Mouse (Mus musculus) ES-Bruce4 (cell line): ENCODE measurements around the gene Gda. TPM values are rescaled to one million over a fixed set of nuclear protein-coding genes. Genes with fewer than 3 reads are reported as not detected.

Experiments used
- H3K27ac ChIP-seq: 2 replicates; pipeline ENCODE4 v1.5.1; 2012; ENCODE audit warnings: low read length, inconsistent platforms; ENCODE audit not compliant: insufficient read depth
- H3K27me3 ChIP-seq: 2 replicates; pipeline ENCODE4 v1.6.1; 2012; ENCODE audit warnings: mild to moderate bottlenecking, low read length, inconsistent platforms; ENCODE audit not compliant: control insufficient read depth, poor library complexity, insufficient read depth, severe bottlenecking
- H3K36me3 ChIP-seq: 2 replicates; pipeline ENCODE4 v1.6.1; 2012; ENCODE audit warnings: inconsistent platforms, mild to moderate bottlenecking, low read length, moderate library complexity; ENCODE audit not compliant: control insufficient read depth, poor library complexity, insufficient read depth, severe bottlenecking
- H3K4me1 ChIP-seq: one replicate; pipeline ENCODE4 v1.8.1; 2011; ENCODE audit warnings: low read length; ENCODE audit not compliant: control insufficient read depth, insufficient read depth
- H3K4me3 ChIP-seq: 2 replicates; pipeline ENCODE4 v1.5.1; 2011; ENCODE audit warnings: low read depth, mild to moderate bottlenecking, low read length
- H3K9ac ChIP-seq: 2 replicates; pipeline ENCODE4 v1.6.1; 2012; ENCODE audit warnings: low read depth, mild to moderate bottlenecking, inconsistent platforms; ENCODE audit not compliant: poor library complexity, severe bottlenecking
- H3K9me3 ChIP-seq: replicated peaks from 2 replicates; pipeline ENCODE4 v1.6.1; 2012; ENCODE audit warnings: mild to moderate bottlenecking, low read length, inconsistent platforms; ENCODE audit not compliant: control insufficient read depth, poor library complexity, insufficient read depth, severe bottlenecking
- CTCF ChIP-seq: IDR thresholded peaks from one replicate; pipeline ENCODE4 v1.8.1; 2011; ENCODE audit warnings: low read depth, low read length
- EP300 ChIP-seq: IDR thresholded peaks from 2 replicates; pipeline ENCODE4 v1.6.1; 2011; ENCODE audit warnings: low read depth, low read length; ENCODE audit not compliant: insufficient read depth
- POLR2A ChIP-seq: IDR thresholded peaks from one replicate; pipeline ENCODE4 v1.8.1; 2011; ENCODE audit warnings: low read length; ENCODE audit not compliant: insufficient read depth
- polyA plus RNA-seq: library from polyadenylated mRNA; stranded (reverse); fragments of >200 nt; gene quantifications from 2 replicates; pipeline ENCODE4 v1.2.4, GENCODE M21; 2011; ENCODE audit warnings: low read depth; ENCODE audit not compliant: missing spikeins, insufficient read depth, insufficient read length

Gene Gda
- polyA plus RNA-seq, 1 experiment, result not detected

- H3K9me3 ChIP-seq, result no peaks in the 10 kb centered on the region; the same call in 1 of the 2 replicates
- H3K4me1 ChIP-seq, result no peaks in the 10 kb centered on the region
- H3K4me3 ChIP-seq, result no peak overlapping the region
- no peak overlapping the region for H3K27ac ChIP-seq
- H3K9ac ChIP-seq, result no peak overlapping the region
- no peaks in the 10 kb centered on the region for H3K36me3 ChIP-seq
- TF ChIP-seq POLR2A, result no peak
- no peak for TF ChIP-seq CTCF
- TF ChIP-seq EP300, result no peak
- no peaks in the 10 kb centered on the region; the same call in 1 of the 2 replicates for H3K27me3 ChIP-seq
Measured at GRCm38 (mm10) chr19:21369175-21369574, 104.1 kb downstream of the Gda start.

DNA sequence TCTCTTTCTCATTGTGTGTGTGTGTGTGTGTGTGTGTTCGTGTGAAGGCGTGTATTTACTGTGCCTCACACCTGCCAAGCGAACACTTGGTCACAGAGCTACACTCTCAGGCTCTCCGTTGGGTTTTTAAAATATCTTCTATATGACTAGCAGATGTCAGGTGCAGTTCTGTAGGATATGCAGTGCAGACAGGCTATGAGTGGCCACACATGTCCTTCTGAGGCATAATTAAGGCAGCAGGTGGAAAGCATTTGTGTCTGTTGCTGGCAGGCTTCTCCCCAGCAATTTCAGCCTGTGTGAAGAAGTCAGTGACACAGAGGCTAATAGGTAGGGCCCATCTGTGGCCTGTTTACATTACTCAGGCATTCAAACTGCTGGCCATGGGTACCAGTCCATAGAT is 104.7 kb downstream of the Gda start:
- Histone ChIP-seq H3K27ac (no peak overlapping the region), H3K9ac (no peak overlapping the region), H3K9me3 (no peaks in the 10 kb centered on the region; the same call in 1 of the 2 replicates), H3K27me3 (no peaks in the 10 kb centered on the region), H3K4me1 (no peaks in the 10 kb centered on the region), H3K4me3 (no peak overlapping the region), H3K36me3 (no peaks in the 10 kb centered on the region)
- TF ChIP-seq POLR2A (no peak), CTCF (no peak), EP300 (no peak)

DNA sequence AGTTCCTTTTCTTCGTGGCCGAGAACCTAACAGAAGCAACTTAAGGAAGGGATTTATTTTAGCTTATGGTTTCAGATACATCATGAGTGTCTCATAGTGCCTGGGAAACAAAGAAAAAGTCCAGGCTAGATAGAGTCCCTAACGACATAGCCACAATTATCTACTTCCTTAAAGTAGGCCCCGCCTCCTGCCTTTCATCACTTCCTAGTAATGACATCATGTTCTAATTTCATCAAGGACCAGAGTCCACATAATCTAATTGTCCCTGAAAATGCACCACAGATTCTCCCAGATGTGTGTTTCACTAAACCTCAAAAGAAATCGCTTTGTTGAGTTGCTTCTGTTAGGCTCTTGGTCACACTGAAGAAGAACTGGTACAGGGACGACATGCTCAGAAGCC is 115.5 kb downstream of the Gda start:
- H3K27ac ChIP-seq, result no peak overlapping the region
- no peaks in the 10 kb centered on the region for H3K27me3 ChIP-seq
- no peaks in the 10 kb centered on the region for H3K4me1 ChIP-seq
- no peak overlapping the region for H3K4me3 ChIP-seq
- no peaks in the 10 kb centered on the region for H3K36me3 ChIP-seq
- TF ChIP-seq POLR2A (no peak), CTCF (no peak), EP300 (no peak)
- H3K9ac ChIP-seq, result no peak overlapping the region
- no peaks in the 10 kb centered on the region for H3K9me3 ChIP-seq

- Histone ChIP-seq H3K9ac (no peak overlapping the region), H3K36me3 (no peaks in the 10 kb centered on the region), H3K27me3 (no peaks in the 10 kb centered on the region), H3K4me3 (no peak overlapping the region), H3K4me1 (no peaks in the 10 kb centered on the region), H3K9me3 (no peaks in the 10 kb centered on the region), H3K27ac (no peak overlapping the region)
- TF ChIP-seq CTCF, result no peak
- TF ChIP-seq POLR2A, result no peak
- no peak for TF ChIP-seq EP300
Measured at GRCm38 (mm10) chr19:21349634-21350033, 123.6 kb downstream of the Gda start.

- H3K27ac ChIP-seq, result no peak overlapping the region
- no peaks in the 10 kb centered on the region for H3K36me3 ChIP-seq
- TF ChIP-seq POLR2A, result no peak
- TF ChIP-seq CTCF, result no peak
- no peak for TF ChIP-seq EP300
- H3K27me3 ChIP-seq, result no peaks in the 10 kb centered on the region
- no peaks in the 10 kb centered on the region for H3K9me3 ChIP-seq
- H3K9ac ChIP-seq, result no peak overlapping the region
- H3K4me3 ChIP-seq, result no peak overlapping the region
- no peaks in the 10 kb centered on the region for H3K4me1 ChIP-seq
Measured at GRCm38 (mm10) chr19:21346646-21347045, 126.6 kb downstream of the Gda start.

Other genes with a start within 250 kb of the Gda start
- 80.6 and 87.9 TPM in 2 replicates for gene Zfand5, start 201.2 kb downstream of the Gda start, polyA plus RNA-seq
- 46.7 and 51.2 TPM in 2 replicates for gene 1110059E24Rik, start 179.5 kb upstream of the Gda start, polyA plus RNA-seq
- gene Abhd17b, start 179.7 kb upstream of the Gda start, polyA plus RNA-seq, result 36.6 and 36.7 TPM in 2 replicates